Mouse (Mus musculus): Measurements from ENCODE around the gene Slc17a5.

DNA sequence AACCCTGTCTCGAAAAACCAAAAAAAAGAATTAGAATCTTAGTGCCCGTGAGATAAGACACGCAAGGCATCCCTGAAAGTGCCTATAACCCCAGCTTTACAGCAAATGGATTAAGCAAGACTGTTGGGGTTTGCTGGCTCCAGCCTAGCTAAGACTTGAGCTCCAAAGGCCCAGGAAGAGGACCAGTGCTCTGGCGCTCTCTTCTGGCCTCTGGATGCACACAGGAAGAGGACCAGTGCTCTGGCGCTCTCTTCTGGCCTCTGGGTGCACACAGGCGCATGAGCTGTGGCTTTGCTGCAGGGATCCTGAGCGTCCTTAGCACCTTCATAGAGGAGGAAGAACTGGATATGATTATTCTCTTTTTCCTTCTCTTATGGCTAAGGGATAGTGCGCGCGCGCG, 40.1 kb downstream of the Slc17a5 start:
- TF ChIP-seq POLR2A (IDR thresholded peaks at IDR 0.05; ENCODE audit: insufficient read depth, low read length): no peak
- peak; percentile 99 for TF ChIP-seq CTCF (IDR thresholded peaks at IDR 0.05; ENCODE audit: low read depth, low read length)
- no peak for TF ChIP-seq EP300 (IDR thresholded peaks at IDR 0.05; ENCODE audit: insufficient read depth, low read depth, low read length)

All from ES-Bruce4 (cell line).